Mouse (Mus musculus): ENCODE data around the gene Rps3a1. TPM values are rescaled to one million over a fixed set of nuclear protein-coding genes. Genes with fewer than 3 reads are reported as not detected.

Gene Rps3a1
- polyA plus RNA-seq, 1 experiment from 2014 or later = 685 TPM

DNA sequence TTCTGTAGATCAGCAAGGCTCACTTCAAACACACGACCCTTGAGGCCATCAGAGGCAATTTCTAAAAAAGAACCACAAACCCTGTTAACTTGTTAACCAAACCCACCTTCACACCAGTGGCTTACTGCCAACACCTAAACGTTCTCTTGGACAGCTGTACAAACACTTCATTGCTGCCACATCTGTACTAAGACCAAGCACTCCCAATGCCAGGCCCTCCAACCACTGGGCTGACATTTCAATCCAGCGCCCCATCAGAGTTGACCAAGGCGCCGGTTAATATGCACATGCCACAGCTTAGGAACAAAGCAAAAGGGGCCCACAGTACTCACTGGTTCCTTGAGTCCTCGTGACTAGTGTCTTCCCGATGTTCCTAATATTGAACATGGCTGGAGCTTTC is 1.1 kb downstream of the Rps3a1 start:
- H3K4me1 ChIP-seq (replicated peaks) = peaks cover 50% of the 10 kb centered on the region
- ATAC-seq (ENCODE audit: insufficient read depth) = no peak
- H3K27ac ChIP-seq (replicated peaks) = peak overlapping the region; percentile 83
- H3K27me3 ChIP-seq = no peaks in the 10 kb centered on the region
- H3K4me3 ChIP-seq (replicated peaks) = peak overlapping the region; percentile 93
- H3K9me3 ChIP-seq (replicated peaks) = no peaks in the 10 kb centered on the region
- H3K36me3 ChIP-seq (replicated peaks) = peaks cover 52% of the 10 kb centered on the region
- H3K4me2 ChIP-seq = peak overlapping the region; percentile 85
- 2% methylated on average over 7 of the region's 7 CpGs for WGBS (ENCODE audit: insufficient replicate concordance)
- H3K9ac ChIP-seq = peak overlapping the region; percentile 81

DNA sequence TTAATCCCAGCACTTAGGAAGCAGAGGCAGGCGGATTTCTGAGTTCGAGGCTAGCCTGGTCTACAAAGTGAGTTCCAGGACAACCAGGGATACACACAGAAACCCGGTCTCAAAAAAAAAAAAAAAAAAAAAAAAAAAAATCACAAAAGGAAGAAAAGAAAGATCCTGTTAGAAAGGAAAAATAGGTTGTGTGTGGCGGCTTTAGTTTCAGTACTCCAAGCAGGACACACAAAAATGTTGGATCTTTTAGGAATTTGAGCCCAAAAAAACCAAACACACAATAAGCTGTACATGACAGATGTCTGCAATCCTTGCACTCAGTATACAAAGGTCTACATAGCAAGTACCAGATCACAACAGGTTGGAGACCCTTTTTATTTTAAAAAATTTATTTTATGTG is 2.8 kb downstream of the Rps3a1 start:
- WGBS (ENCODE audit: insufficient replicate concordance) = 81% methylated on average over 4 of the region's 4 CpGs
- Histone ChIP-seq H3K36me3 (replicated peaks) (peaks cover 68% of the 10 kb centered on the region), H3K27ac (replicated peaks) (no peak overlapping the region), H3K9ac (no peak overlapping the region), H3K9me3 (replicated peaks) (no peaks in the 10 kb centered on the region), H3K4me3 (replicated peaks) (peak overlapping the region; percentile 93; the same call in 1 of the 2 replicates), H3K4me1 (replicated peaks) (peaks cover 60% of the 10 kb centered on the region), H3K27me3 (no peaks in the 10 kb centered on the region), H3K4me2 (peak overlapping the region; percentile 85)
- ATAC-seq (ENCODE audit: insufficient read depth) = no peak

DNA sequence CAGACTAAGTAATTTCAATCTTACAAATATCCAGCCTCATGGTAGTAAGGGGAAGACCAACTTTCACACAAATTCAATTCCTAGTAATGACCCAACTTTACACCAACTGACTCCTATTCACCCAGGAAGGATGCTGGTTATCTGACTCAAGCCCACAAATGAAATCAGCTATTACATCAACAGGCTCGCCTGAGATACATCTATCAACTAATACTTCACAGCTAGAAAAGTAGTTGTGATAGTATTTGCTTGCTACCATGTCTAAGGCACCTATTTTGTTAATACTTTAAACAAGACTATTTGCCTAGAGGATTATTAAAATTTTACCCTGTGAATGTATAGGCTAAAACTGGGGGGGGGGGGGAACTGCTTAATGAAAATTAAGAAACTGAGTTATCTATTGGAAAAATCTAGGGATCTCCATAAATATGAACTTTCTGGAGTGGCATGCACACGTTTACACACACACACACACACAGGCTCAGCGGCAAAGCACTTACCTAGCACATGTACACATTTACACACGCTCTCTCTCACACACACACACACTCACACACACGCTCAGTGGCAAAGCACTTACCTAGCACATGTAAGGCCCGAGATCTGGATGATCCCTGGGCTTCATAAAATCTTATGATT is 5.4 kb downstream of the Rps3a1 start:
- no peaks in the 10 kb centered on the region for H3K9me3 ChIP-seq (replicated peaks)
- ATAC-seq (ENCODE audit: insufficient read depth) = no peak
- H3K27me3 ChIP-seq = no peaks in the 10 kb centered on the region
- H3K4me1 ChIP-seq (replicated peaks) = peaks cover 52% of the 10 kb centered on the region
- H3K4me3 ChIP-seq (replicated peaks) = no peak overlapping the region
- 75% methylated on average over 6 of the region's 6 CpGs for WGBS (ENCODE audit: insufficient replicate concordance)
- H3K27ac ChIP-seq (replicated peaks) = no peak overlapping the region; the same call in 1 of the 2 replicates
- peaks cover 70% of the 10 kb centered on the region for H3K36me3 ChIP-seq (replicated peaks)
- H3K9ac ChIP-seq = no peak overlapping the region
- no peak overlapping the region for H3K4me2 ChIP-seq

DNA sequence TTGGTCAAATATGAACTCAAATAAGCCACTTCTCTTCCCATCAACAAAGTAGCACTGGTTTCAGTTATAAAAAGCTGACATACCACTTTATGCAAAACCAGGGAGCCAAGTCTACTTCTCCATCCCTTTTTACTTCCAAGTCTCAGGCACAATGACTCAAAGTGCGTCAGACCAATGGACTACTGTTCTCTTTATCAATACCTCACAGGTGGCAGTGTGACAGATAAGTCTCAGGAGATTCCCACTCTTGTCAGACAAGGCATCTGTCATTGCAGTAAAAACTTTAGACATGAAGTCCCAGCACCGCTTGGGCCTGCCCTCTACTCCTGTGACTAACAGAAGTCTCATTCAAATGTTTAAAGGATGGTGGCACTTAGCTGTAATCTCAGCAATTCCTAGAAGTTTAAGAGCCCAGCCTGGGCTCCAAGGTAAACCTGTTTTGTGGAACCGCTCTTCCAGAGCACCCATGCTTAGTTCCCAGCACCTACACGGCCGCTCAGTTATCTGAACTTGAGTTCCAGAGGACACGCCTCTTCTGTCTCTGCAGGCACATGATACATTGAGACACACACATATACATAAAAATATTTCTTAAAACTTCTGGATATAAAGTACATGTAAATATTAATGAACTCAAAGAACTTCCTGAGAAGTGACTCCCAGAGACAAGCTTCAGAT is 6.5 kb downstream of the Rps3a1 start:
- Histone ChIP-seq H3K27me3 (no peaks in the 10 kb centered on the region), H3K9ac (no peak overlapping the region), H3K27ac (replicated peaks) (peak overlapping the region; percentile 46; the same call in 1 of the 2 replicates), H3K4me1 (replicated peaks) (peaks cover 46% of the 10 kb centered on the region), H3K4me2 (no peak overlapping the region), H3K9me3 (replicated peaks) (no peaks in the 10 kb centered on the region), H3K4me3 (replicated peaks) (no peak overlapping the region), H3K36me3 (replicated peaks) (peaks cover 65% of the 10 kb centered on the region)
- 36% methylated on average over 6 of the region's 6 CpGs for WGBS (ENCODE audit: insufficient replicate concordance)
- ATAC-seq (ENCODE audit: insufficient read depth) = peak; percentile 61

DNA sequence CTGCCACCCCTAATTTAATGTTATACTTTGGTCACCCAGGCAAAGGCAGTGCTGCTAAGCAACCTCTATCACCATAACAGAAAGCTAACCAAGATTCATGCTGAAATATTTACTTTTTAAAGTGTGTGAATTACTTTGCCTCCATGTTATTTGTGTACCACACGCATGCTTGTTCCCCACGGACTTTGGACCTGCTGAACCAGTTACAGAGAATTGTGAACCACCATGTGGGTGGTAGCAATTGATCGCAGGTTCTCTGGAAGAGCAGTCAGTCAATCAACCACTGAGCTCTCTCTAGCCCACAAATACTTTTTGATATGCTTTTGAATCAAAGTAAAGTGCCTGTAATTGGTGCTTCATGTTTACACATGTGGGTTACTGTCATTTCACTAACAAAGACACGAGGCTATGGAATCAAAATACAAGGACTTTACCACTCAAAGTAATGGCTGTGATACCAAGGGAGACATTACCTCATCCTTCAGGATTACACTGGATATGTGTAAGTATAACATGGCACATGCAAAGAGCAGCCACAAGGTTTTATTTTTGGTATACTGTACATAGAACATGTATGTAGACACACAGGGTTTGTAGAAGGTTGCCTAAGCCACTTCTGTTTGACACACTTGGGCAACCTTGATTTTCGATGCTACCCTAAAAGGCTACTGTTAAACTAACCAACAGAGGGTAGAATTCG is 7.4 kb downstream of the Rps3a1 start:
- H3K9me3 ChIP-seq (replicated peaks) = no peaks in the 10 kb centered on the region
- no peak overlapping the region; the same call in 1 of the 2 replicates for H3K27ac ChIP-seq (replicated peaks)
- WGBS (ENCODE audit: insufficient replicate concordance) = 79% methylated on average over 6 of the region's 6 CpGs
- H3K9ac ChIP-seq = no peak overlapping the region
- H3K36me3 ChIP-seq (replicated peaks) = peaks cover 55% of the 10 kb centered on the region
- no peak overlapping the region for H3K4me2 ChIP-seq
- H3K27me3 ChIP-seq = no peaks in the 10 kb centered on the region
- peaks cover 37% of the 10 kb centered on the region for H3K4me1 ChIP-seq (replicated peaks)
- no peak for ATAC-seq (ENCODE audit: insufficient read depth)
- H3K4me3 ChIP-seq (replicated peaks) = no peak overlapping the region

DNA sequence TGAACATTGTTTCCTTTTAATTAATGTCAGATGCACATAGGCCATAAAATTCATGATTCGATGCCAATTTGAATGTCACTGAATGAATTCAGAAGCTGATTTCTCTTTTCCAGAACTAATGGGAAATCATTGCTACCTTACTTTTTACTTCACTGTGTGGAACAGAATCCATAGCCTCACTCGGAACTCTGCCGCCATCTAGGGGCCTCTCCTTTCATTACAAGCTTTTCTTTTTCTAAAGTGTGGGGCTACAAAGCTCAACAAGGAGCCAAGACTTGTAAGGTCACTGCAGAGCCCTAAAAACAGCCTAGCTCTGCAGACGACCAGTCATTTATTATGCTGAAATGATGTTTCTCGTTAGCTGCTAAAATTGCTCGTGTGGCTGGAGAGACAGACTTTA is 12.7 kb downstream of the Rps3a1 start:
- H3K9ac ChIP-seq = no peak overlapping the region
- WGBS (ENCODE audit: insufficient replicate concordance) = 10% methylated on average over 6 of the region's 6 CpGs
- no peaks in the 10 kb centered on the region for H3K4me1 ChIP-seq (replicated peaks)
- no peak for ATAC-seq (ENCODE audit: insufficient read depth)
- H3K27me3 ChIP-seq = no peaks in the 10 kb centered on the region
- no peaks in the 10 kb centered on the region for H3K9me3 ChIP-seq (replicated peaks)
- peaks cover 9% of the 10 kb centered on the region; the same call in 1 of the 2 replicates for H3K36me3 ChIP-seq (replicated peaks)
- H3K27ac ChIP-seq (replicated peaks) = no peak overlapping the region
- H3K4me3 ChIP-seq (replicated peaks) = no peak overlapping the region
- H3K4me2 ChIP-seq = no peak overlapping the region

DNA sequence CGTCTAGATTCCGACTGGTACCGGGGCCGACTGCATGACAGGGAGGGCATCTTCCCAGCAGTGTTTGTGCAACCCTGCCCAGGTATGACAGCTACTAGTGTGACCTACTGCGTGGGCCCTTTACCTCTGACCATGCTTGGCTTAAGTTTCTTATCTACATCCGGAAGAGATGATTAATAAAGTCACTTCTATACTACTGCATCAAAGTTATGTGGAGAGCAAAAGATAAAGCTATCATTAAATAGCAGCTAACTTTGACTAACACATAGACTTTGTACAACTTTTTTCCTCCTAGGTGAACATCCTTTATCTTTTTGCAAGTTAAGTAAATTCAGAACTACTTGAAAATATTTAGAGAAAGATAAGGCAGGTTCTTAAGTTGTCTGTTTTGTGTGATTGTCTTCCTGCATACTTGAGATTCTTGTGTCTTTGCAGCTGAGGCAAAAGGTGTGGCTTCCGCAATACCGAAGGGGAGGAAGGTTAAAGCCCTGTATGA is 19.2 kb downstream of the Rps3a1 start:
- Histone ChIP-seq H3K27ac (replicated peaks) (no peak overlapping the region), H3K36me3 (replicated peaks) (peaks cover 20% of the 10 kb centered on the region), H3K9ac (no peak overlapping the region), H3K4me2 (no peak overlapping the region), H3K4me3 (replicated peaks) (no peak overlapping the region), H3K27me3 (no peaks in the 10 kb centered on the region), H3K4me1 (replicated peaks) (no peaks in the 10 kb centered on the region), H3K9me3 (replicated peaks) (no peaks in the 10 kb centered on the region)
- 68% methylated on average over 8 of the region's 8 CpGs for WGBS (ENCODE audit: insufficient replicate concordance)
- 0 out of 2 replicates have a peak, but pooled peaks have one; percentile 25 for ATAC-seq (ENCODE audit: insufficient read depth)

DNA sequence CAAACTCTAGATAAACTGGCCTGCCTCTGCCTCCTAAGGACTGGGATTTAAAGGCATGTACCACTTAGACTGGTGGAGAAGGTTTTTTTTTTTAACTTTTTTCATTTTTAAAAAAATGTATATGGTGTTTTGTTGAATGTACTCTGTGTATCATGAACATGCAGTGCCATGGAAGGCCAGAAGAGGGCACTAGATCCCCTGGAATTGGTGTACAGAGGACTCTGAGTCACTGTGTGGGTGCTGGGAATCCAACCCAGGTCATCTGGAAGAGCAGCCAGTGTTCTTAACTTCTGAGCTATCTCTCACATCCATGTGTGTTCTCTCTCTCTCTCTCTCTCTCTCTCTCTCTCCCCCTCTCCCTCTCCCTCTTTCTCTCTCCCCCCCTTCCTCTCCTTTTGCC is 20.3 kb downstream of the Rps3a1 start:
- no peaks in the 10 kb centered on the region for H3K4me1 ChIP-seq (replicated peaks)
- no peak overlapping the region for H3K27ac ChIP-seq (replicated peaks)
- H3K4me2 ChIP-seq = no peak overlapping the region
- peaks cover 20% of the 10 kb centered on the region for H3K36me3 ChIP-seq (replicated peaks)
- H3K9me3 ChIP-seq (replicated peaks) = no peaks in the 10 kb centered on the region
- H3K9ac ChIP-seq = no peak overlapping the region
- no peaks in the 10 kb centered on the region for H3K27me3 ChIP-seq
- ATAC-seq (ENCODE audit: insufficient read depth) = no peak
- no peak overlapping the region for H3K4me3 ChIP-seq (replicated peaks)

DNA sequence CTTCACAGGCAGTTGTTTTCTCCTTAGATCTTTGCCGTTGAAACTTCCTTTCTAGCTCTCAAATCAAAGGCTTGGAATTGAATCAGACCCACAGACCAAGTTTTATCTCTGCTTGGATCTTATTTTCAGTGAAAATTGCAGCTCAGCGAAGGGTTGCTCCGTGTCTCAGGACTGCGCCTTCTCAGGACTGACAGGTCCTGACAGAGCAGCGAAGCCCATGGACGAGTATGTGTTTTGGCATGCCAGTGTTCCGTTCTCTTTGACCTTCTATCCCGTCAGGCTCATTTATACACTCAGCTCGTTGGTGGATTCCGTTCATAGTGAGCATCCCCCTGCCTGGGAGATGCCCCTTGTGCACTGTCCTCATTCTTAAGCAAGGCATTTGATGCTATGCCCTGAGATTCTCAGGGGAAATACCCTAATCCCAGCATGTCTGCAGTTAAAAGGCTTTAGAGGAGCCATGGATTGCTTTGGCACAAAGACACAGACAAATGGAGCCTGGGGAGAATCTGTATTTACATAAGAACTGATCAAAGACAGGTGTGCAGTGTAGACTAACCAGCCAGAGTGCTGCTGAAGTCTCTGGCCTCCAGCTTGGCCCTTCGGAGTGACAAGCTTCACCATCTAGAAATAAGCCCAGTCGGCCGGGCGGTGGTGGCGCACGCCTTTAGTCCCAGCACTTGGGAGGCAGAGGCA is 23.1 kb downstream of the Rps3a1 start:
- H3K4me1 ChIP-seq (replicated peaks) = no peaks in the 10 kb centered on the region
- no peak overlapping the region for H3K9ac ChIP-seq
- ATAC-seq (ENCODE audit: insufficient read depth) = no peak
- no peak overlapping the region for H3K27ac ChIP-seq (replicated peaks)
- peaks cover 24% of the 10 kb centered on the region for H3K36me3 ChIP-seq (replicated peaks)
- no peaks in the 10 kb centered on the region for H3K9me3 ChIP-seq (replicated peaks)
- 78% methylated on average over 16 of the region's 16 CpGs for WGBS (ENCODE audit: insufficient replicate concordance)
- no peak overlapping the region for H3K4me2 ChIP-seq
- no peaks in the 10 kb centered on the region for H3K27me3 ChIP-seq
- no peak overlapping the region for H3K4me3 ChIP-seq (replicated peaks)

DNA sequence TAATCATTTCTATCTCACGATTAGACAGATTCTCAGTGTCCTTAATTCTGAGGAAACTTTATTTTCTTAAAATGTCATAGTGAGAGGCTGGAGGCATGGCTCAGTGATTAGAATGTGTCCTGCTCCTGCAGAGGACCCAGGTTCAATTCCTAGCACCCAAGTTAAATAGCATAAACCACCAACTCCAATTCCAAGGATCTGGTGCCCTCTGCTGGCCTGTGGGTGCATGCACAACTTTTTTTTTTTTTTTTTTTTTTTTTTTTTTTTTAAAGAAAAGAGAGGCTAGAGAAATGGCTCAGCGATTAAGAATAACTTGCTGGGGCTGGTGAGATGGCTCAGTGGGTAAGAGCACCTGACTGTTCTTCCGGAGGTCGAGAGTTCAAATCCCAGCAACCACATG is 25.6 kb downstream of the Rps3a1 start:
- H3K27ac ChIP-seq (replicated peaks) = no peak overlapping the region
- H3K36me3 ChIP-seq (replicated peaks) = peaks cover 24% of the 10 kb centered on the region
- no peak overlapping the region for H3K9ac ChIP-seq
- no peak for ATAC-seq (ENCODE audit: insufficient read depth)
- WGBS (ENCODE audit: insufficient replicate concordance) = 81% methylated on average over 4 of the region's 4 CpGs
- H3K4me1 ChIP-seq (replicated peaks) = peaks cover 12% of the 10 kb centered on the region
- H3K4me2 ChIP-seq = no peak overlapping the region
- no peaks in the 10 kb centered on the region for H3K27me3 ChIP-seq
- no peaks in the 10 kb centered on the region for H3K9me3 ChIP-seq (replicated peaks)
- H3K4me3 ChIP-seq (replicated peaks) = no peak overlapping the region

All from liver, embryonic 15.5 days (tissue).